28 mouse cellular contexts compared by ENCODE assay signal in genomic region chr6:115511447-115511846, GRCm38 (mm10). TPM values are rescaled to one million over a fixed set of nuclear protein-coding genes. Genes with fewer than 3 reads are reported as not detected.
DNase-seq lines count a peak whose midpoint lies in the region; ATAC-seq and TF ChIP-seq lines count a peak whose summit lies in the region.
"Had no signal": no experiment of that assay in that cellular context is flagged by ENCODE, and none has a peak within 500 bp of the region (broad histone marks: within the 10 kb centered on the region; RNA-seq: fewer than 3 reads in every experiment).

No protein-coding gene starts in this region.

- no peak overlapping the region for H3K4me3 ChIP-seq in lung, postnatal 0 days (ENCODE audit: low read depth, low read length)
- H3K4me3 ChIP-seq in brown adipose tissue, adult 24 weeks (ENCODE audit: insufficient read depth, low read depth, low read length): no peak overlapping the region
- H3K4me3 ChIP-seq: embryonic facial prominence, embryonic 10.5 days; forebrain, embryonic 15.5 days; heart, adult 2 months; heart, embryonic 13.5 days; left cerebral cortex, adult 2 months; limb, embryonic 15.5 days; liver, embryonic 15.5 days; neural tube, embryonic 15.5 days had no signal

- TF ChIP-seq EP300 in lung, postnatal 0 days (IDR thresholded peaks at IDR 0.05): no peak

- no peak overlapping the region for H3K27ac ChIP-seq in lung, postnatal 0 days (ENCODE audit: low read length)
- H3K27ac ChIP-seq in brown adipose tissue, adult 24 weeks (replicated peaks; ENCODE audit: low read depth, low read length): peak overlapping the region; percentile 100
- H3K27ac ChIP-seq: embryonic facial prominence, embryonic 10.5 days; forebrain, embryonic 15.5 days; heart, adult 2 months; heart, embryonic 13.5 days; hindbrain, embryonic 14.5 days; left cerebral cortex, adult 2 months; limb, embryonic 15.5 days; liver, embryonic 15.5 days; neural tube, embryonic 15.5 days had no signal

- H3K27me3 ChIP-seq in lung, postnatal 0 days (replicated peaks; ENCODE audit: insufficient read depth, low read length): no peaks in the 10 kb centered on the region
- H3K27me3 ChIP-seq: forebrain, embryonic 15.5 days; heart, embryonic 13.5 days; limb, embryonic 15.5 days; liver, embryonic 15.5 days; neural tube, embryonic 15.5 days had no signal

- 88% methylated on average over 3 of the region's 3 CpGs for WGBS in lung, postnatal 0 days

- ATAC-seq in lung, postnatal 0 days: peak; percentile 23; the same call in 1 of the 2 replicates
- ATAC-seq: activated CD4-positive, CD25-positive, alpha-beta regulatory T cell, adult 4 months; forebrain, embryonic 15.5 days; inflammation-experienced regulatory T-cells, adult 6 months had no signal

- peak; percentile 14 to 73 for DNase-seq in adrenal gland, adult (ENCODE audit: inconsistent age in 2 of 2, low spot score in 1 of 2)
- no peak for DNase-seq in adrenal gland, postnatal 4 days (ENCODE audit: low spot score in 2 of 2)
- DNase-seq in lung, postnatal 0 days (ENCODE audit: low spot score): no peak
- DNase-seq in lung, postnatal 10 days: no peak
- no peak for DNase-seq in retina, embryonic 14.5 days (ENCODE audit: low spot score)
- DNase-seq in thymus, postnatal 0 days (ENCODE audit: low spot score): no peak
- DNase-seq: cerebellum, adult 11-12 months; cerebellum, postnatal 10 days; gastrocnemius, postnatal 10 days; heart, adult 2 months; heart, postnatal 14 days; kidney, adult 18-20 months; kidney, postnatal 10 days; left cerebral cortex, postnatal 4 days; right cerebral cortex, postnatal 25 days; thymus, postnatal 25 days had no signal

- no peaks in the 10 kb centered on the region for H3K4me1 ChIP-seq in lung, postnatal 0 days (ENCODE audit: insufficient read depth, low read depth, low read length)
- H3K4me1 ChIP-seq in brown adipose tissue, adult 24 weeks (ENCODE audit: control insufficient read depth, insufficient read depth, insufficient read length, low read length): peaks cover 9% of the 10 kb centered on the region; the same call in 1 of the 2 replicates
- H3K4me1 ChIP-seq: embryonic facial prominence, embryonic 10.5 days; forebrain, embryonic 15.5 days; heart, embryonic 13.5 days; limb, embryonic 15.5 days; liver, embryonic 15.5 days; neural tube, embryonic 15.5 days had no signal

- H3K4me2 ChIP-seq in lung, postnatal 0 days (replicated peaks; ENCODE audit: low read depth, low read length): no peak overlapping the region
- H3K4me2 ChIP-seq: forebrain, embryonic 15.5 days; heart, embryonic 13.5 days; hindbrain, embryonic 14.5 days; limb, embryonic 15.5 days; liver, embryonic 15.5 days; midbrain, embryonic 11.5 days; neural tube, embryonic 15.5 days had no signal

- no peaks in the 10 kb centered on the region for H3K9me3 ChIP-seq in lung, postnatal 0 days (ENCODE audit: low read length)
- H3K9me3 ChIP-seq: embryonic facial prominence, embryonic 10.5 days; forebrain, embryonic 15.5 days; heart, embryonic 13.5 days; limb, embryonic 15.5 days; liver, embryonic 15.5 days; neural tube, embryonic 15.5 days had no signal

- no peaks in the 10 kb centered on the region for H3K36me3 ChIP-seq in lung, postnatal 0 days (ENCODE audit: insufficient read depth, low read length)
- H3K36me3 ChIP-seq: embryonic facial prominence, embryonic 10.5 days; forebrain, embryonic 15.5 days; heart, embryonic 13.5 days; limb, embryonic 15.5 days; liver, embryonic 15.5 days; neural tube, embryonic 15.5 days had no signal

- no peak overlapping the region for H3K9ac ChIP-seq in lung, postnatal 0 days (replicated peaks; ENCODE audit: low read depth)
- H3K9ac ChIP-seq: forebrain, embryonic 15.5 days; heart, embryonic 13.5 days; hindbrain, embryonic 14.5 days; limb, embryonic 15.5 days; liver, embryonic 15.5 days; neural tube, embryonic 15.5 days had no signal

- no peak for TF ChIP-seq CTCF in lung, postnatal 0 days (IDR thresholded peaks at IDR 0.05)

RNA-seq across cellular contexts. Expression of gene Tsen2, which starts 33.0 kb away (rescaled TPM):
- 10 to 100 TPM; 18.4 to 20.7 TPM for total RNA-seq in adrenal gland, postnatal 4 days (2021)
- 8.7 and 9.6 TPM in 2 replicates for polyA plus RNA-seq in lung, postnatal 0 days (2015; fragmentation: Nextera tagmentation; extraction: Ambion mirVana)
- 9.7 and 10.0 TPM in 2 replicates for polyA plus RNA-seq in brown adipose tissue, adult 24 weeks (2012; ENCODE audit: insufficient read depth, insufficient read length, missing spikeins)
- polyA plus RNA-seq in thymus, postnatal 0 days (2015; fragmentation: Nextera tagmentation; extraction: Ambion mirVana): 18.1 and 21.0 TPM in 2 replicates

Comparison
In these comparisons a context has a peak if more than half of its experiments do, and no peak if none do; other contexts are left out.
1. DNase-seq: peak in adrenal gland, adult (2 of 2); none in adrenal gland, postnatal 4 days (0 of 2), lung, postnatal 0 days (single experiment), lung, postnatal 10 days (single experiment), retina, embryonic 14.5 days (single experiment) and thymus, postnatal 0 days (single experiment).